Mouse (Mus musculus) layer of hippocampus, adult 11-12 months (tissue): ENCODE results near the gene Cacna1i.

ENCODE experiments used
- DNase-seq: peaks from one replicate; pipeline ENCODE4 v3.0.0; 2022; ENCODE audit warnings: low spot score

Cacna1i gene

DNA sequence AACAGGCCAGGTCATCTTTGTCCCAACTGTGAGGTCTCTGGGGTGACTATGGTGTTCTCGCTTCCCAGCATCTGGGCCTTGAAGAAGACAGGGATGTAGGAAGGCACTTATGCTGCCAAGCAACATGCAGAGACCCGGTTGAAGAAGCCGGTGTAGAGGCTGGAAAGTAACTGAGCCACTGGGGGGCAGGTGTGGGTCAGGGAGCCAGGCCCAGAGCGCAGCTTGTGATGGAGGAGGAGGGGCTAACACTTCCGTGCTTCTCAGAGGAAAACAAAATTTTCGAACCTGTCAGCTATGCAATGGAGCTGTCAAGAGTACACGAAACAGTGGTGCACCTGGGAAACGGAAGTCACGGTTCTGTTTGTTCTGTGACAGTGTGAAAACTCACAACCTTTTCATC lies 9.9 kb upstream of the Cacna1i start:
- DNase-seq: no peak

DNA sequence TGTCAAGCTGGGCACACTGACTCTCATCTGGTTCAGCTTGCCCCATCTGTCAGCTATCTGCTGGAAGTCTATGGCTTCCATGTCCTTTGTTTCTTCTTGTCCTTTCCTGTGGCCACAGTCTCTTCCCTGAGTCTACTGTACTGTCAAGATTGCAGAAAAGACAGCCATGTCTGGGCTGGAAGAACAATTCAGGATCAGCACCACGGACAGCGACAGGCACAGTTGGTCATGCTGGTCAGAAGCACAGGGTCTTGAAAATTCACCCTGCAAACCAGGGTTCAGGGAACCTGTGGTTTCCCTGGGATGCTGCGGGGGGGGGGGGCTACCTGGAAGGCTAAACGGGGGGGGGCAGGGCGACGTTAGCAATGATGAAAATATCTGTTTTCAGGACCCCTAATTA lies 9.4 kb upstream of the Cacna1i start:
- no peak for DNase-seq

GRCm38 (mm10) chr15:80278121-80278759 lies 8.8 kb upstream of the Cacna1i start:
- DNase-seq: peak; percentile 63

GRCm38 (mm10) chr15:80279053-80279452 lies 8.0 kb upstream of the Cacna1i start:
- DNase-seq: no peak

- peak; percentile 43 for DNase-seq
Measured at GRCm38 (mm10) chr15:80280646-80281045, 6.4 kb upstream of the Cacna1i start.

DNA sequence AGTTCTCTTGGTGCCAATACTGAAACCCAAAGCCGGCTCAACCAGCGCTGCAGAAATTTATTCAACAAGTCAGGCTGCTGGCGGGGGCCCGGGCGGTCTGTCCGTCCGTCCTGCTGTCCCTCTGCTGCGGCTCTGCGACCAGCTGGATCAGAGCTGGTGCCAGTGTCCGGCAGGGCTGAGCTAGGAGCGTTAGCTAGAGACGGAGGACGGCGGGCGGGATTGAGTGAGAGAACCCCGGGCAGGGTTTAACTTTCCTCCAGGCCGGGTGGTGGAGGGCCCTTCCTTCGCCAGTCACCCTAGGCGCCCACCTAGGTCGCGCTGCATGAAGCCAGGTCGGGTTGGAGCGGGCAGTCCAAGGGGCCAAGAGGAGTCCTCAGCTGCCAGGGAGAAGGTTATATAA lies 998 bp downstream of the Cacna1i start:
- no peak for DNase-seq

DNA sequence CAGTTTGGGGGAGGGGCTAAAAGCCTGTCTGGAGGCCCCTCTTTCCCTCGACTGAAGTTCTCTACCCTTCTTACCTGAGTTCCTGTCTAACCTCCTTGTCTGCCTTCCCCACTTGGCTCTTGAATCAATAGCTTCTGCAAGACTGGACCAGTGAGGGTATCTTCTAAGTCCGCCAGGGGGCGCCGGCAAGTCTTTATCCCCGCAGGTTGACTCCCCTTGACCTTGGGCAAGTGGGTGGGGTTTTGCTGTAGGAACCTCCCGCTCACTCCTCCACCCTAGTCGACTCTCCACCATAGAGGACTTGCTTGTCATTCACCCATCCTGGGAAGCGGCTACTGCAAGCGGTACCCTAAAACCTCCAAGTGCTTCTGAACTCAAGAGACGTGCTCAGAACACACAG lies 2.4 kb downstream of the Cacna1i start:
- peak; percentile 77 for DNase-seq

- DNase-seq: no peak
Measured at GRCm38 (mm10) chr15:80297146-80297545, 10.1 kb downstream of the Cacna1i start.

- no peak for DNase-seq
Measured at GRCm38 (mm10) chr15:80303779-80304178, 16.7 kb downstream of the Cacna1i start.

- no peak for DNase-seq
Measured at GRCm38 (mm10) chr15:80304188-80304587, 17.1 kb downstream of the Cacna1i start.

DNA sequence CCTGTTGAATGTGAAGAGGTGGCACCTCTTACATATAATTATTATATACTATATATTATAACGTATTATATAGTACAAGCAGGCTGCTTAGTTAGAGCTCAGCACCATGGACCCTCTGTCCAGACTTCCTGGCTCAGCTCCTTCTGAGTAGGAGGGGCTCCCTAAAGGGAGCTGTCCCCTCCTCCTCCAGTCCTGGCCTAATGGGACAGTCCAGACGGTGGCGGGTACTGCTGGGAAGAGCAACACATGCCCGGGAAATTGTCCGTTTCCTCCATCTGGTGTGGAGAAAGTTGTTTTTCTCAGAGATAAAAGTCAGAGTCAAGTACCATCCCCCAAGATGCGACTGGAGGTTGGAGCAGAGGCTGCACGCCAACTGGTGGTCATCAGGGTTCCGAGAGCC lies 19.1 kb downstream of the Cacna1i start:
- DNase-seq: no peak

DNA sequence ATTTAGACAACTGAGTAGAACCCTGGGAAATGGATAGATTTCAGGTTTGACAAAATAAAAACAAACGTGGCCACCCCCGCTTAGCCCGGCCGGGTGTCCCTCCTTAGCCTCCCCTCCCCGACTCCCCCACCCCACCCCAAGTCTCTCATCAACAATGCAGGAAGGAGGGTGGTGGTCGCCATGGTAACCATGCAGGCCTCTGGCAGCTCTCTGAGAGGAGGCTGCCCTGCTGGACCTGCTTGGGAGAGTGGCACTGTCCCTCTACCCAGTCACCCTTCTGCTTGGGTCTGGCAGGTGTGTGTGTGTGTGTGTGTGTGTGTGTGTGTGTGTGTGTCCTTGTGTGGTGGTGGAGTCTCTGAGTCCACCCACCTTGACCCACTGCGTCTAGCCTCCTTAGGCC lies 27.7 kb downstream of the Cacna1i start:
- DNase-seq: no peak

DNA sequence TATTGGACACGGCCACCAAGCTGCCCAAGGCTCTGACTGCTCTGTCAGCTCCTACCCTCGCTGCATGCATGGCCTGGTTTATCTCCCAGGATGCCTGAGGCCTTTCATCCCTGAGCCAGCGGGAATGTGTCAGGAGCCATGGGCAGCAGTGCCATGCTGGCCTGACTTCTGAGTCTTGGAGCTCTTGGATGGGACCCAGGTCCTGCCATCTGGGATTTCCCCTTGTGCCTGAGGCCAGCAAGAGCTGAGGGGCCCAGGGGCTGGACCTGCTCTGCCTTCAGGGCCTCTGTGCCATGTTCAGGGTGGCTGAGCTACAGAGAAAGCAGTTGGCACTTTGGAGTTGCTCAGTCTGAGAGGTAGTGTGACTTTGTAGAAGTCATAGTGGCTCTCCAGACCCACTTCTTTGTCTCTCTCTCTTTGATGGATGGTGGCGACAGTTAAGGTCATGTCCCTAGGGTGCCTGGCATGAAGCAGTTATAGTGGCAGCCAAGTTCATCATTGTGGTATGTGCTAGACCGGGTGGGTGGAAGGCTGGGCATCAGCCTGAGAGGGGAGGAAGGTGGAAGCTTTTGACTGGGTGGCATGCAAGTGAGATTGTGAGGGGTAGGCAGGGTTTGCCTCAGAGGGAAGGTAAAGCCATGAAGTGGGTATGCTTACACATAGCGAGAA lies 30.1 kb downstream of the Cacna1i start:
- DNase-seq: no peak

DNA sequence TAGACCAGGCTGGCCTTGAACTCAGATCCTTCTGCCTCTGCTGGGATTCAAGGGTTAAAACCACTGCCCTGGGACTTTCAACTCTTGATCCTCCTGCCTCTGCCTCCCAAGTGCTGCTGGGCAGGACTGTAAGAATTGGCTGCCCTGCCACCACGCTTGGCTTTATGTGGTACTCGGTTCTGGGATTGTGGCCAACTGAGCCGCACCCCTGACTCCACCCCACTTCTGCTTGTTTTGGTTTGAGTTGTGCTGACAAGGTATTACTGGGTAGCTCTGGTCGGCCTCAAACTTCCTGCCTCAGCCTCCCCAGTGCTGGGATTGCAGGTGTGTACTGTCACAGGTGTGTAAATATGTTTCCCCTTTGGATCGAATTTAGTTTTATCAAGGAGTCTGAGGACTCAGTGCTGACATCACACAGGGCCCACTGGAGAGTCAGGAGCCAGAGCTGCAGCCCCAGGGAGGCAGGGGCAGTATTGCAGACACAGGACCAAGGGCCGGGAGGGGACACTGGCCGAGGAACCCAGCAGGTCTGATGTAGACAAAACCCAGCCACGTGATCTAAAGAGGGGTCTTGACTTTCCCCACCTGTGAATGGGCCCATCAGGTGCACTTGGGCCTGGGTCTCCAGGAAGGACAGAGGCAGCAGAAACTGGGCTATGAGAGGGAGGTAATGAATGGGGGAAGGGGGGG lies 30.9 kb downstream of the Cacna1i start:
- no peak for DNase-seq

GRCm38 (mm10) chr15:80318543-80319255 lies 31.7 kb downstream of the Cacna1i start:
- no peak for DNase-seq

DNA sequence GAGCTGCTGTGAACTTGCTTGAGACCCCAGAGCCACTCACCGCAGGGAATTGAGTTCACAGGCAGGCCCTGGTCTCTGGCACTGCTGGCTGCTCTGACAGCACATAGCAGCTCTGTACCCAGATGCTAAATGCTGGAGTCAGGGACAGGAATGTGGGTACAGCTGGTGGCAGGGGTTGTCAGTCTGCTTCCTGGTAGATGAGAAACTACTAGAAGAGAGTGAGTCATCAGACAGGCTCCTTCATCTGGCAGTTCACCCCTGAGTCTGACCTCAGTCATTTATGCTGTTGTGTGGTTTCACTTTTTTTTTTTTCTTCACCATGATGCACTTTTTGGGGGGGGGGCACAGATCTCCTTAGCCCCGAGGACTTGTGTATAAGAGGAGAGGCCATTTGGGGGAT lies 32.3 kb downstream of the Cacna1i start:
- no peak for DNase-seq

- no peak for DNase-seq
Measured at GRCm38 (mm10) chr15:80319921-80320320, 32.9 kb downstream of the Cacna1i start.

DNA sequence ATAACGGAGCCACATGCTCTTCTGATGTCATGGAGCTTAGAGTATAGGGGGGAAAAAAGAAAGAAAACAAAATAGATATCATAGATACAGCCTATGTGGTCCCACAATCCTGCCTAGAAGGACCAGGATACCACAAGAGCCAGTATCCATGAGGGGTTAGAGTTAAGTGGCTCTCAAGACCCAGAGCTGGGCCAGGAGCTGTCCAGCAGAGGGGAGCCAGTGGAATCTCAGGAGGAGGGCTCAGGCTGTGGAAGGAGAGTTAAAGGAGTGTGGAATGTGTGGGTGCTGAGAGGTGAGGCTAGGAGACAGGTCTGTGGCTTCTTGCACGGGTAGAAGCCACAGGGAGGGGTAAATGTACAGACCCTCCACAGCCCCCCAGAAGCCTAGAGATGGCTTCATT lies 38.2 kb downstream of the Cacna1i start:
- DNase-seq: no peak

DNA sequence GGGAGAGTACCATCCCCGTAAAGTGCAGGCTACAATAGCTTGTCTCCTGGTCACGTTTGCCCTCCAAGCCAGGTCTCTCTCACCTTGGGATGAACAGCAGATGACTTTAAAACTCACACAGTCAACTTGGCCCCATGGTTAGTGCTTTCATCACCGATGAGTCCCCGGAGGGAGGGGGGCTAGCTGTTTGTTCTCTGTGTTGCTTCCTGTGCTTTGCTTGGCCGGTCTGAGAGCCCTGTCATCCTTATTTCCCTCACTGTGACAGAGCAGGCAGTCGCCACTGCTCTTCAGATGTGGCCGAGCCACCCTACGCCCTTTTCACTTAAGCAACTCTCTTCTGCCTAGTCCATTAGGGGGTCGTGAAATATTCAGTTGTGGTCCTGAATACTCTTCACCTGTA lies 38.7 kb downstream of the Cacna1i start:
- no peak for DNase-seq

DNA sequence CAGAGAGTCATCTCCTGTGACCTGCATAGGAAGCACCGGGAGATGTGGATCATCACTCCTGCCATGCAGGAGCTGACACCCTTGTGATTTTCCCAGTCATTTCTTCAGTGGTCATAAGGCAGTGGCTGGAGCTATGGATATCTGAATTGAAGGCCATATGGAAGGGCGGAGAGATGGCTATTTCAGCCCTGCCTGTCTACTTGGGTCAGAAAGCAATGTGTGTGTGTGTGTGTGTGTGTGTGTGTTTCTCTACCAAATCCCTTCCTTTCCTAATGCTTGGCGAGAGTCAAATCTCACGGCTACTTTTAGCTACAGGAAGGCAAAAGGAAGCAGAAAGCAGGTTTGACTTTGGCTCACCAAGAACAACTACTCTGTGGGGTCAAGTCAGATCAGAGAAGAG lies 39.9 kb downstream of the Cacna1i start:
- no peak for DNase-seq

GRCm38 (mm10) chr15:80327743-80328540 lies 40.9 kb downstream of the Cacna1i start:
- DNase-seq: no peak

DNA sequence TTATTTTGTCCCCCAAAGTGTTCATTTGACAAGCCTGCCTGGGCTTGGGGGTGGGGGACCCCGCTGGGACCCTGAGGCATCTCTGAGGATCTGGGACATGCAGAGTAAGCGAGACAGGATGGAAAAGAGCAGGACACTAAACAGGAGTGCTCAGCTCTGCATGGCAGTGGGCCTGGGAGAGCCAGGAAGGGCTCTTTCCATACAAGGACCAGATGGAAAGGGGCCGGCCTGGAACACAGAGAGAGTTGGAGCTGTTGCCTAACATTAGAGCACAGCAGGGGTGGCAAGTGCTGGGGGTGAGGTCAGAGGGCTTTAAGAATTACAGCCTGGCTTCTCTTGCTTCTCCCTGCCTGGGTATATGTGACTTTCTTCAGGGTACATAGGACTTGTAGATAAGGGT lies 43.2 kb downstream of the Cacna1i start:
- DNase-seq: no peak
